Mouse (Mus musculus) gastrocnemius, postnatal 25 days (tissue): Measurements from ENCODE around the gene Gm42791. TPM values are rescaled to one million over a fixed set of nuclear protein-coding genes. Genes with fewer than 3 reads are reported as not detected.

Source experiments
- DNase-seq: peaks from one replicate; pipeline ENCODE4 v3.0.0; 2022
- long read RNA-seq, 2 experiments: library from polyadenylated mRNA; stranded (forward); transcript quantifications; one replicate each; pipeline ENCODE4 v2.0.0; 2021
- total RNA-seq, 2 experiments: library from RNA; stranded (reverse); gene quantifications; 1 replicate in 1 of 2; 2 replicates in 1 of 2; pipeline ENCODE4 v1.2.3; 2021

Gm42791 gene
- 1 to 10 TPM; 3.6 to 3.8 TPM for total RNA-seq
- long read RNA-seq, experiment 1 = 0 reads
- long read RNA-seq, experiment 2 = 0 reads

GRCm38 (mm10) chr5:148994706-148995414, at the start of gene Gm42791:
Gene Gm42791, minus strand, starts transcription at chr5:148995147.
- DNase-seq = peak; percentile 93

GRCm38 (mm10) chr5:149044067-149044466, 49.1 kb upstream of the Gm42791 start:
- DNase-seq = no peak

GRCm38 (mm10) chr5:149043240-149043639, 48.3 kb upstream of the Gm42791 start:
- DNase-seq = no peak

GRCm38 (mm10) chr5:149039825-149040224, 44.9 kb upstream of the Gm42791 start:
- no peak for DNase-seq

GRCm38 (mm10) chr5:149037729-149038128, 42.8 kb upstream of the Gm42791 start:
- peak; percentile 72 for DNase-seq

GRCm38 (mm10) chr5:149036920-149037319, 42.0 kb upstream of the Gm42791 start:
- DNase-seq = no peak

- DNase-seq = no peak
These were observed 37.5 kb upstream of the Gm42791 start for GRCm38 (mm10) chr5:149032438-149032837.

GRCm38 (mm10) chr5:149031199-149031750, 36.3 kb upstream of the Gm42791 start:
- DNase-seq = peak; percentile 80

- no peak for DNase-seq
These were observed 35.2 kb upstream of the Gm42791 start for GRCm38 (mm10) chr5:149030103-149030502.

- DNase-seq = no peak
These were observed 33.4 kb upstream of the Gm42791 start for GRCm38 (mm10) chr5:149028394-149028793.

GRCm38 (mm10) chr5:149027389-149027788, 32.4 kb upstream of the Gm42791 start:
- no peak for DNase-seq

- no peak for DNase-seq
These were observed 26.2 kb upstream of the Gm42791 start for GRCm38 (mm10) chr5:149021120-149021519.

GRCm38 (mm10) chr5:149020681-149021062, 25.7 kb upstream of the Gm42791 start:
- no peak for DNase-seq

- peak; percentile 17 for DNase-seq
These were observed 25.2 kb upstream of the Gm42791 start for GRCm38 (mm10) chr5:149020059-149020680.

GRCm38 (mm10) chr5:149017666-149018415, 22.9 kb upstream of the Gm42791 start:
- no peak for DNase-seq

- DNase-seq = no peak
These were observed 22.2 kb upstream of the Gm42791 start for GRCm38 (mm10) chr5:149017181-149017580.

- no peak for DNase-seq
These were observed 21.3 kb upstream of the Gm42791 start for GRCm38 (mm10) chr5:149016261-149016660.

GRCm38 (mm10) chr5:149015335-149016201, 20.6 kb upstream of the Gm42791 start:
- DNase-seq = no peak

- DNase-seq = no peak
These were observed 19.8 kb upstream of the Gm42791 start for GRCm38 (mm10) chr5:149014600-149015268.

GRCm38 (mm10) chr5:149013817-149014508, 19.0 kb upstream of the Gm42791 start:
- no peak for DNase-seq
